Mouse (Mus musculus): Measurements from ENCODE around the gene Lrrc17. TPM values are rescaled to one million over a fixed set of nuclear protein-coding genes. Genes with fewer than 3 reads are reported as not detected.
"Not testable (repeated sequence)": the region's sequence is repeated elsewhere in the genome, so short reads cannot be mapped to it uniquely, and the experiment has no call there.

Lrrc17 gene
- polyA plus RNA-seq, 1 experiment from 2014 or later = 39.5 TPM

- H3K4me2 ChIP-seq = no peak overlapping the region
- H3K9me3 ChIP-seq (ENCODE audit: low read depth, low read length) = no peaks in the 10 kb centered on the region
- no peaks in the 10 kb centered on the region for H3K27me3 ChIP-seq (ENCODE audit: insufficient read depth, low read length)
- no peak for ATAC-seq (ENCODE audit: insufficient read depth)
- no peaks in the 10 kb centered on the region for H3K36me3 ChIP-seq (ENCODE audit: insufficient read depth)
- TF ChIP-seq CTCF (IDR thresholded peaks at IDR 0.05; ENCODE audit: low read depth) = no peak
- no peaks in the 10 kb centered on the region for H3K4me1 ChIP-seq (ENCODE audit: insufficient read depth)
- no peak overlapping the region for H3K4me3 ChIP-seq (ENCODE audit: low read depth, low read length)
- H3K27ac ChIP-seq (ENCODE audit: low read depth) = no peak overlapping the region
- 87% methylated on average over 9 of the region's 9 CpGs for WGBS
- no peak for DNase-seq
- no peak overlapping the region for H3K9ac ChIP-seq
These were observed 49.9 kb downstream of the Lrrc17 start for GRCm38 (mm10) chr5:21593201-21593709.

GRCm38 (mm10) chr5:21599536-21599935 lies 56.2 kb downstream of the Lrrc17 start:
- not testable (repeated sequence) for H3K4me1 ChIP-seq (ENCODE audit: insufficient read depth); H3K27me3 ChIP-seq (ENCODE audit: insufficient read depth, low read length); H3K4me3 ChIP-seq (ENCODE audit: low read depth, low read length); H3K36me3 ChIP-seq (ENCODE audit: insufficient read depth); ATAC-seq (ENCODE audit: insufficient read depth); H3K27ac ChIP-seq (ENCODE audit: low read depth); H3K9me3 ChIP-seq (ENCODE audit: low read depth, low read length); DNase-seq; H3K9ac ChIP-seq; H3K4me2 ChIP-seq
- 48% methylated on average over 2 of the region's 2 CpGs for WGBS

GRCm38 (mm10) chr5:21599961-21600360 lies 56.6 kb downstream of the Lrrc17 start:
- no peak for ATAC-seq (ENCODE audit: insufficient read depth)
- WGBS = 91% methylated on average over 4 of the region's 4 CpGs
- TF ChIP-seq CTCF (IDR thresholded peaks at IDR 0.05; ENCODE audit: low read depth) = no peak
- H3K4me1 ChIP-seq (ENCODE audit: insufficient read depth) = no peaks in the 10 kb centered on the region
- DNase-seq = no peak
- no peaks in the 10 kb centered on the region for H3K36me3 ChIP-seq (ENCODE audit: insufficient read depth)
- H3K27me3 ChIP-seq (ENCODE audit: insufficient read depth, low read length) = no peaks in the 10 kb centered on the region
- no peak overlapping the region for H3K4me3 ChIP-seq (ENCODE audit: low read depth, low read length)
- H3K27ac ChIP-seq (ENCODE audit: low read depth) = no peak overlapping the region
- H3K4me2 ChIP-seq = no peak overlapping the region
- H3K9ac ChIP-seq = no peak overlapping the region
- H3K9me3 ChIP-seq (ENCODE audit: low read depth, low read length) = no peaks in the 10 kb centered on the region

GRCm38 (mm10) chr5:21605936-21606335 lies 62.6 kb downstream of the Lrrc17 start:
- WGBS = 54% methylated on average over 6 of the region's 6 CpGs
- no peak overlapping the region for H3K27ac ChIP-seq (ENCODE audit: low read depth)
- TF ChIP-seq CTCF (IDR thresholded peaks at IDR 0.05; ENCODE audit: low read depth) = no peak
- no peaks in the 10 kb centered on the region for H3K27me3 ChIP-seq (ENCODE audit: insufficient read depth, low read length)
- H3K4me3 ChIP-seq (ENCODE audit: low read depth, low read length) = no peak overlapping the region
- DNase-seq (no peak), ATAC-seq (ENCODE audit: insufficient read depth) (no peak)
- H3K9ac ChIP-seq = no peak overlapping the region
- no peaks in the 10 kb centered on the region for H3K4me1 ChIP-seq (ENCODE audit: insufficient read depth)
- H3K36me3 ChIP-seq (ENCODE audit: insufficient read depth) = no peaks in the 10 kb centered on the region
- no peaks in the 10 kb centered on the region for H3K9me3 ChIP-seq (ENCODE audit: low read depth, low read length)
- no peak overlapping the region for H3K4me2 ChIP-seq

GRCm38 (mm10) chr5:21608311-21609304 lies 65.2 kb downstream of the Lrrc17 start:
- TF ChIP-seq CTCF (IDR thresholded peaks at IDR 0.05; ENCODE audit: low read depth) = no peak
- H3K9me3 ChIP-seq (ENCODE audit: low read depth, low read length) = no peaks in the 10 kb centered on the region
- H3K27ac ChIP-seq (ENCODE audit: low read depth) = no peak overlapping the region
- H3K4me3 ChIP-seq (ENCODE audit: low read depth, low read length) = no peak overlapping the region
- no peak overlapping the region for H3K9ac ChIP-seq
- H3K27me3 ChIP-seq (ENCODE audit: insufficient read depth, low read length) = no peaks in the 10 kb centered on the region
- no peaks in the 10 kb centered on the region for H3K4me1 ChIP-seq (ENCODE audit: insufficient read depth)
- no peak for ATAC-seq (ENCODE audit: insufficient read depth)
- no peaks in the 10 kb centered on the region for H3K36me3 ChIP-seq (ENCODE audit: insufficient read depth)
- WGBS = 64% methylated on average over 12 of the region's 12 CpGs
- no peak overlapping the region for H3K4me2 ChIP-seq
- DNase-seq = no peak

- WGBS = 54% methylated on average over 3 of the region's 3 CpGs
- Histone ChIP-seq H3K4me1 (ENCODE audit: insufficient read depth) (no peaks in the 10 kb centered on the region), H3K4me3 (ENCODE audit: low read depth, low read length) (no peak overlapping the region), H3K27me3 (ENCODE audit: insufficient read depth, low read length) (no peaks in the 10 kb centered on the region), H3K4me2 (no peak overlapping the region), H3K9ac (no peak overlapping the region), H3K36me3 (ENCODE audit: insufficient read depth) (no peaks in the 10 kb centered on the region), H3K9me3 (ENCODE audit: low read depth, low read length) (no peaks in the 10 kb centered on the region), H3K27ac (ENCODE audit: low read depth) (no peak overlapping the region)
- DNase-seq (no peak), ATAC-seq (ENCODE audit: insufficient read depth) (no peak)
- TF ChIP-seq CTCF (IDR thresholded peaks at IDR 0.05; ENCODE audit: low read depth) = no peak
These were observed 67.6 kb downstream of the Lrrc17 start for GRCm38 (mm10) chr5:21610996-21611395.

GRCm38 (mm10) chr5:21614299-21614698 lies 70.9 kb downstream of the Lrrc17 start:
- not testable (repeated sequence) for H3K9ac ChIP-seq; H3K4me3 ChIP-seq (ENCODE audit: low read depth, low read length); H3K27ac ChIP-seq (ENCODE audit: low read depth); DNase-seq; H3K4me1 ChIP-seq (ENCODE audit: insufficient read depth); ATAC-seq (ENCODE audit: insufficient read depth); H3K27me3 ChIP-seq (ENCODE audit: insufficient read depth, low read length); H3K4me2 ChIP-seq; H3K9me3 ChIP-seq (ENCODE audit: low read depth, low read length); H3K36me3 ChIP-seq (ENCODE audit: insufficient read depth)
- 95% methylated on average over 11 of the region's 11 CpGs for WGBS
